Mouse (Mus musculus): ENCODE measurements around the gene Dusp10.

DNA sequence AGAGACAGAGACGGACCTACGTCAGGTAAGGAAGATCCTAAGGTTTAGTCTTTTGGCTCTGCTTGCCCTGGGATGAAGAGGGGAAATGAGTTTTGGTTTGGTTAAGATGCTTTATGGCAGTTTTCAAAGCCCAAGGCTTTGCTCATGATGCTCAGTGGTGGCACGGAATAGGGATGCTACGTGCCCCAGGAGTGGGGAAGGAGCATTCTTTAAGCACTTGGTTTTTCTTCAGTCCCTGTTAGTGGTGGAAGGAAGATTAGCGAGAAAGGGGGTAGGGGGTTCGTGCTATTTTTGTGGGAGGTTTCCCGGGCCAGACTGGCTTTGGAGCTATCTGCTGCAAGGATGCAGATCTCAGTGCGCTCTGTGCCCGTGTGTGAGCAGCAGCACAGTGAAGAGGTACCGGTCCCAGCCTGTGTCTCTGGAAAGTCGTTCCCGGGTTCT is 21.7 kb downstream of the Dusp10 start:
- TF ChIP-seq TAL1 (IDR thresholded peaks at IDR 0.05; ENCODE audit: low read length) (no peak), GATA1 (IDR thresholded peaks at IDR 0.05; ENCODE audit: low read length) (no peak)

All from erythroblast, embryonic 14.5 days (primary cell).